Mouse (Mus musculus) hematopoietic stem cell, adult 5-6 weeks (primary cell): Measurements from ENCODE around the gene Ap3d1. TPM values are rescaled to one million over a fixed set of nuclear protein-coding genes. Genes with fewer than 3 reads are reported as not detected.

Source experiments
- ATAC-seq, 2 experiments: fragments of 125-278 bp in 1 of 2; replicated peaks in 1 of 2; 2 replicates each; pipeline ENCODE4 v1.8.0; 2016 to 2017; ENCODE audit warnings: inconsistent platforms in 2 of 2, mild to moderate bottlenecking in 2 of 2, moderate number of reproducible peaks in 2 of 2, low read depth in 1 of 2, moderate TSS enrichment in 1 of 2; ENCODE audit not compliant: low FRiP score in 2 of 2, poor library complexity in 2 of 2, severe bottlenecking in 2 of 2, insufficient read depth in 1 of 2, low TSS enrichment in 1 of 2
- total RNA-seq: library from RNA; stranded (forward); fragments of 172-1452, 232-1000 nt; gene quantifications from 2 replicates; pipeline ENCODE4 v1.2.3, GENCODE M21; 2017

The Ap3d1 gene
- total RNA-seq, 1 experiment from 2014 or later, result 37.7 TPM

DNA sequence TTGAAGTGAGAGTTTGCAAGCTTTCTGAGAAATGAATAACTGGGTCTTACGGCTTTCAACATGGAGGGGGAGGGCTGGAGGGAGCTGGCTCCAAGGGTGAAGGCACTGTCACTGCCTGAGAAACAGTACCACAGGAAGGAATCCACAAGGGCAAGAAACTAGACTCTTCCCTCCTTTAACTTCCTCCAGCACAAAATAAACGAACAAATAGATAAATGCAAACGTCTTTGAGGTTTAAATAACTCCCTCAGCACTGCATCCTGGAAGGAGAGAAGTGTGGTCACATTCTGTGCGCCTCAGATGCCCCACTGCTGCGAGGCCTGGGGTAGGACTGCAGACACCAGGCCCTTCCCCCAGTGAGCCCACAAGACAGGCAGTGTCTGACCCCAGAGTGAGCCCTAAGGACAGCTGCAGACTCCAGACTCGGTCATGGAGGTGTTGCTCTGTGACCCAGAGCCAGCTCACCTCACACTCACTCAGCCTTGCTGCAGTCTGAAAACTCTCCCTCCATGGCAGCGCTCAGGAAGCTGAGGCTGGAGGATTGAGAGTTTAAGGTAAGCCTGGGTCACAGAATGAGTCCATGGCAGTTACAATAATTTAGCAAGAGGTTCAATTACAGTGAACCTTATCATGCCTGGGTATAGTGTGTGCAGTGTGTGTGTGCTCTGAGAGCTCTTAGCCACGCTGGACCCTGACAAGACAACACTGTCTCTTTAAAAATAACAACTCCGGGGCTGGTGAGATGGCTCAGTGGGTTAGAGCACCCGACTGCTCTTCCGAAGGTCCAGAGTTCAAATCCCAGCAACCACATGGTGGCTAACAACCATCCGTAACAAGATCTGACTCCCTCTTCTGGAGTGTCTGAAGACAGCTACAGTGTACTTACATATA lies 45.3 kb downstream of the Ap3d1 start:
- ATAC-seq, result no peak

DNA sequence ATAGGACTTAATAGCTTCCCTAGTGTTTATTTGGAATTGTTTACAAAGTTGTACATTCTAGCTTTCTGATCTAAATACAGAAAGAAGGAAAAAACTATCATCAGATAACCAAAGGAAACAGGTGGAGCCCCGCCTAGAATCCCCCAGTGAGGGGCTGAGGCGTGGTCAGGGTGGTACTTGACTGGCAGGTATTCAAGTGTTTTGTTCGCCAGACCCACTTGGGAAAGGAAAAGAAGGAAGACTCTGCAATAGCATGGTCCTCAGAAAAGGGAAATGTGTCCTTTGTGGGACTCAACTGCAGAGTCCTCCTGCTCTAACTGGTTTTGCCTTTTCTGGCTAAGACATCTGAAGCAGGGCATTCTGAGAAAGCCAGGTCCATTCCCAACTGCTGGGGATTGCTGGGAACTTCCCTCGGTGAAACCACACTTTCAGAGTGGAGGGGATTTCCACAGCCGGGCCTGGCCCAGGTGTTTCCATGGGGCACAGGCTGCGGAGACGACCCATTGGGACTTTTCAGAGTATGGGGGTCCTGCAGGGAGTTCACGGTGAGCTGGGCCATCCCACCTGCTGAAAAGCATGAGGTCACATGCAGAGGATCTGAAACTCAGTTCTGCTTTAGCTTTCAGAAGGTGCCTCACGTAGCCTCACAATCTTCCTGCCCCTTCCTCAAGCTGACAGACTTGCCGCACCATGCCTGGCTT lies 46.1 kb downstream of the Ap3d1 start:
- ATAC-seq, result no peak

- ATAC-seq, result peak; percentile 83 to 85
These were observed 46.9 kb downstream of the Ap3d1 start for GRCm38 (mm10) chr10:80695186-80695585.

GRCm38 (mm10) chr10:80694159-80694938 lies 47.7 kb downstream of the Ap3d1 start:
- no peak for ATAC-seq

DNA sequence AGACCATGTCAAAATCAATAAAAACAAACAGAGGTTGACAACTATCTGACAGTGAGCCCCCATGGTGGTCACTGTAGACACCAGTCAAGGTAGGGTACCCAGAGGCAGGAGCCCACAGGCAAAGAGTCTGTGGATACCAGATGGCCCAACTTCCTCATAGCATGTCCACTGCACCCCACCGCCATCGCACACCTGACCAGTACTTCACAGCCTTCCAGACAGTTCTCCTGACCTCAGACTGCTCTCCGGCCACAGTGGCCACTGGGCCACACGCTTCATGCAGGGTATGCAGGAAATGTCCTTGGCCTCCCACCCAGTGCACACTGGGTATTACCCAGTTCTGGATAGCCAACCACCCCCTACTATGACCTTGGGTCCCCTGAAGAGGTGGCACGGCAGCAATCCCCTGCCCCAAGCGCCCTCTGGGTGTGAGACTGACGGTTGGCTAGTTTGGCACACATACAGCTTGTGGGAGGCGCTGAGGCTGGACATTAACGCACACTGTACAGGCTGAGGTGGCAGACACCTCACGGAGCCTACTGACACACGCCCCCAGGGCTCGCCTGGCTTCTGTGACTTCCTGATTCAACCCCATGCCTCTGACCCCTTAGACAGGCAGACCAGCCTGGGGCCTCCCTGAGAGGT lies 48.5 kb downstream of the Ap3d1 start:
- ATAC-seq, result no peak

DNA sequence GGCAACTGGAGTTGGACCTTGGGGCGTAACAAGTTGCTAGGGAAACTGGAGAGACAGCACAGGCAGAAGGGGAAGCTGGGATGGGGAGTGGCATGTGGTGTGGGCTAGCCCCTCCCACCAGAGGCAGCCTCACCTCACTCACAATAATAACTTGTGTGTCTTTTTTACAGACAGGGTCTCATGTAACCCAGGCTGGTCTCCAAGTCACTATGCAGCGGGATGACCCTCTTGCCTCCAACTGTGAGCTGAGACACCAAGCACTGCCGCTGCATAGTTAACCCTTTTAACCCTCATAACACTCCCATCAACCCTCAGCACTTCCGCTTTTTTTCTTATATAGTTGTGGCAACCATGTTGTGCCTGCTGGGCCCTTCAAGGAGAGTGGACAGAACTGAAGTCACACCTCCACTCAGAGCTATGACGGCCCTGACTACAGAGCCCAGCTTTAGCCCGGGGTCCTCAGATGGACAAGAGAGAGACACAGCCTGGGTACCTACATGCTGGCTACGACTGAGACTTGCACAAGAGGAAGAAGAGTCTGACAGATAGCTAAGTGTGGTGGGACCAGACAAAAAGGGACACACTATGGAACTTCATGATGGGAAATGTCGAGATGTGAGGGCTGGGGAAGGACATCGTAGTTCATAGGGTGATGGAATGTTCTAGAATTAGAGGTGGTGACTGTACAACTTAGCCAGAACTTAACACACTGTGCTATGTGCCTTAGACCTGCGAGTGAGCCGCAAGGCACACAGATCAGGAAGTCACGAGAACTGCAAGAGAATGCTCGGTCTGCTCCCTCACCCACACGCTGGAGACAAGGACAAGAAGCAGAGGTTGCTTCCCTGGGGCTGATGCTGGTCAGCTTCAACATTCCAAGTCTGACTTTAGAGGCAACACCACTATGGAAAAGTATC lies 49.6 kb downstream of the Ap3d1 start:
- ATAC-seq, result peak; percentile 39 to 60

GRCm38 (mm10) chr10:80687850-80688249 lies 54.2 kb downstream of the Ap3d1 start:
- 0 out of 4 replicates have a peak, but pooled peaks of 1 of the 2 experiments have one; percentile 46 for ATAC-seq

DNA sequence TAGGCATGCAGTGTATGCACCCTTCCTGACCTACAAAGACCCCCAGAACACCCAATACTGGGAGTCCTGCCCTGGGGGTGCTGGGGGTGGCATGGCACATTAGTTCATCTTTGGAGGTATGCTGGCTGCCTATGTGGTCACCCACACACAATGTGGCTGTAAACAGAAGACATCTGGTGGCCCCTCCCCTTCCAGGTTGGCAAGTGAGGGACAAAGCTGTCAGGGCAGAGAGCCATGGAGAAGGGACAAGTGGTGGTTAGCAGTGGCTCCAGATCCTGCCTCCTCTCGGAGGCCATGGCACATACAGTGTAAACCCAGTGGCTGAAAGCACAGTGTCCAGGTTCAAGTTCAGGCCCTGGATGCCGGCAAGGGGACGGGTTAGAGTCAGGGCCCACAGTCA lies 55.4 kb downstream of the Ap3d1 start:
- no peak for ATAC-seq

DNA sequence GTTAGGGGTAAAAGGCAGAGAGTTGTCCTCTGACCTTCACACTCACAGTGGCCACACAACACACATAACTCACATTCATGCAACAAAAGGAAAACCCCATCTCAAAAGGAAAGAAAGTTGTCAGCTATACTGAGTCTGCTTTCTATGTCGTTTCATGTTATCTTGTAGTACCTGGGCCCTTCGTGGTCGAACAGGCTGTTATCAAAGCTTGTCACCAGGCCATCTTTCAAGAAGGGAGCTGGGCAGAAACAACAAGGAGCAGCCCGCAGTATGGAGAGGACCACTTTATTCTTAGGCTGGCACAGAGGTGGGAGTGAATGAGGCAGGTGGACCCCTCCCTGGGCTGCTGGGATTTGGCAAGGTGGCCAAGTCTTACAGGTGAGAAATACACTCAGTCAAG lies 57.1 kb downstream of the Ap3d1 start:
- no peak for ATAC-seq

GRCm38 (mm10) chr10:80684214-80684613 lies 57.9 kb downstream of the Ap3d1 start:
- peak; percentile 75 for ATAC-seq

DNA sequence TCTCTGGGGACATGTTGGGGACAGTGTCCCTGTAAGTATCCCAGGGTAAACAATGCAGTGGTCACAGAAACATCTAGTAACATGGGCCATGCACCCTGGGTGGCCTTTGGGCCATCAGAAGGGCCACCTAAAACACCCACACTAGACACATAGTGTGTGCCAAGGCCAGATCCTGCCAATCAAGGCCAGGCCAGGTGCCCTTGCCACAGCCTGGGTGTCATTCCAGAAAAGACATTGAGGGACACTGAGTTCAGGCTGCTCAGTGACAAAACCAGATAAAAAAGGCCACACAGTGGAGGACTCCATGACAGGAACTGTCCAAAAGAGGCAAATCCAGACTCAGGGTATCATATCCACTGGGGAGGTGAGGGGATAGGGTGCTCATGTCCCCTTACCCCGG lies 58.4 kb downstream of the Ap3d1 start:
- no peak for ATAC-seq

GRCm38 (mm10) chr10:80682003-80682402 lies 60.1 kb downstream of the Ap3d1 start:
- no peak for ATAC-seq

GRCm38 (mm10) chr10:80680260-80680696 lies 61.8 kb downstream of the Ap3d1 start:
- no peak for ATAC-seq

- no peak for ATAC-seq
These were observed 62.4 kb downstream of the Ap3d1 start for GRCm38 (mm10) chr10:80679556-80680259.

GRCm38 (mm10) chr10:80678601-80679377 lies 63.3 kb downstream of the Ap3d1 start:
- ATAC-seq, result peak in 1 of 2 experiments; percentile 8; a peak in 1 of 4 replicates
